Mouse (Mus musculus): ENCODE results near the gene Hspa1b. TPM values are rescaled to one million over a fixed set of nuclear protein-coding genes. Genes with fewer than 3 reads are reported as not detected.

Gene Hspa1b
- polyA plus RNA-seq, 1 experiment from 2014 or later, result 0.54 TPM

- no peak overlapping the region for H3K4me3 ChIP-seq (ENCODE audit: low read length)
- peaks cover 30% of the 10 kb centered on the region for H3K36me3 ChIP-seq (ENCODE audit: control insufficient read depth, insufficient read depth, low read length)
- no peak for ATAC-seq (ENCODE audit: low FRiP score, low TSS enrichment)
- no peaks in the 10 kb centered on the region for H3K9me3 ChIP-seq (ENCODE audit: control insufficient read depth, low read length)
- H3K27ac ChIP-seq (ENCODE audit: low read depth, low read length), result no peak overlapping the region
- no peak overlapping the region for H3K4me2 ChIP-seq (replicated peaks; ENCODE audit: low read depth, low read length)
- 79% methylated on average over 2 of the region's 2 CpGs for WGBS
- H3K4me1 ChIP-seq (ENCODE audit: control insufficient read depth, insufficient read depth, low read length), result peaks cover 8% of the 10 kb centered on the region; the same call in 1 of the 2 replicates
- H3K9ac ChIP-seq (ENCODE audit: low read depth, low read length), result no peak overlapping the region
- no peaks in the 10 kb centered on the region for H3K27me3 ChIP-seq (ENCODE audit: control insufficient read depth, insufficient read depth, low read length)
Measured at GRCm38 (mm10) chr17:34984218-34984617, 25.2 kb upstream of the Hspa1b start.

- WGBS, result under 1% methylated on average over 15 of the region's 15 CpGs
- peaks cover 20% of the 10 kb centered on the region for H3K36me3 ChIP-seq (ENCODE audit: control insufficient read depth, insufficient read depth, low read length)
- H3K4me3 ChIP-seq (ENCODE audit: low read length), result peak overlapping the region; percentile 84
- no peaks in the 10 kb centered on the region for H3K9me3 ChIP-seq (ENCODE audit: control insufficient read depth, low read length)
- peak overlapping the region; percentile 99 for H3K27ac ChIP-seq (ENCODE audit: low read depth, low read length)
- peak overlapping the region; percentile 71 for H3K4me2 ChIP-seq (replicated peaks; ENCODE audit: low read depth, low read length)
- H3K27me3 ChIP-seq (ENCODE audit: control insufficient read depth, insufficient read depth, low read length), result no peaks in the 10 kb centered on the region
- no peak; the same call in 1 of the 2 replicates for ATAC-seq (ENCODE audit: low FRiP score, low TSS enrichment)
- peaks cover 8% of the 10 kb centered on the region; the same call in 1 of the 2 replicates for H3K4me1 ChIP-seq (ENCODE audit: control insufficient read depth, insufficient read depth, low read length)
- peak overlapping the region; percentile 94 for H3K9ac ChIP-seq (ENCODE audit: low read depth, low read length)
Measured at GRCm38 (mm10) chr17:34982328-34982727, 23.3 kb upstream of the Hspa1b start.

GRCm38 (mm10) chr17:34981690-34982180 is 22.7 kb upstream of the Hspa1b start, which contains the start of gene Lsm2:
TSS of gene Lsm2 (plus strand) at chr17:34981862.
- peak within 1 kb of the TSS; percentile 71 for H3K4me2 ChIP-seq (replicated peaks; ENCODE audit: low read depth, low read length)
- 1% methylated on average over 57 of the region's 58 CpGs for WGBS
- H3K36me3 ChIP-seq (ENCODE audit: control insufficient read depth, insufficient read depth, low read length), result peaks cover 19% of the 10 kb centered on the region
- H3K9me3 ChIP-seq (ENCODE audit: control insufficient read depth, low read length), result no peaks in the 10 kb centered on the region
- peak within 1 kb of the TSS; percentile 94 for H3K9ac ChIP-seq (ENCODE audit: low read depth, low read length)
- H3K27me3 ChIP-seq (ENCODE audit: control insufficient read depth, insufficient read depth, low read length), result no peaks in the 10 kb centered on the region
- peak within 1 kb of the TSS; percentile 99 for H3K27ac ChIP-seq (ENCODE audit: low read depth, low read length)
- ATAC-seq (ENCODE audit: low FRiP score, low TSS enrichment), result peak; percentile 95
- H3K4me1 ChIP-seq (ENCODE audit: control insufficient read depth, insufficient read depth, low read length), result peaks cover 8% of the 10 kb centered on the region; the same call in 1 of the 2 replicates
- peak within 1 kb of the TSS; percentile 84 for H3K4me3 ChIP-seq (ENCODE audit: low read length)

- peaks cover 8% of the 10 kb centered on the region for H3K36me3 ChIP-seq (ENCODE audit: control insufficient read depth, insufficient read depth, low read length)
- H3K4me2 ChIP-seq (replicated peaks; ENCODE audit: low read depth, low read length), result peak overlapping the region; percentile 71
- peak overlapping the region; percentile 94; the same call in 1 of the 2 replicates for H3K9ac ChIP-seq (ENCODE audit: low read depth, low read length)
- H3K27me3 ChIP-seq (ENCODE audit: control insufficient read depth, insufficient read depth, low read length), result no peaks in the 10 kb centered on the region
- WGBS, result 23% methylated on average over 2 of the region's 2 CpGs
- no peak for ATAC-seq (ENCODE audit: low FRiP score, low TSS enrichment)
- peak overlapping the region; percentile 99; the same call in 1 of the 2 replicates for H3K27ac ChIP-seq (ENCODE audit: low read depth, low read length)
- H3K4me3 ChIP-seq (ENCODE audit: low read length), result peak overlapping the region; percentile 84
- H3K4me1 ChIP-seq (ENCODE audit: control insufficient read depth, insufficient read depth, low read length), result peaks cover 8% of the 10 kb centered on the region; the same call in 1 of the 2 replicates
- no peaks in the 10 kb centered on the region for H3K9me3 ChIP-seq (ENCODE audit: control insufficient read depth, low read length)
Measured at GRCm38 (mm10) chr17:34980655-34981054, 21.6 kb upstream of the Hspa1b start.

GRCm38 (mm10) chr17:34979631-34980030 is 20.6 kb upstream of the Hspa1b start:
- Histone ChIP-seq H3K4me2 (replicated peaks; ENCODE audit: low read depth, low read length) (no peak overlapping the region), H3K36me3 (ENCODE audit: control insufficient read depth, insufficient read depth, low read length) (no peaks in the 10 kb centered on the region), H3K4me1 (ENCODE audit: control insufficient read depth, insufficient read depth, low read length) (peaks cover 8% of the 10 kb centered on the region; the same call in 1 of the 2 replicates), H3K9ac (ENCODE audit: low read depth, low read length) (no peak overlapping the region), H3K9me3 (ENCODE audit: control insufficient read depth, low read length) (no peaks in the 10 kb centered on the region), H3K27ac (ENCODE audit: low read depth, low read length) (no peak overlapping the region), H3K4me3 (ENCODE audit: low read length) (no peak overlapping the region), H3K27me3 (ENCODE audit: control insufficient read depth, insufficient read depth, low read length) (no peaks in the 10 kb centered on the region)
- WGBS, result 92% methylated on average over 4 of the region's 4 CpGs
- ATAC-seq (ENCODE audit: low FRiP score, low TSS enrichment), result no peak

- H3K4me3 ChIP-seq (ENCODE audit: low read length), result no peak overlapping the region
- H3K4me1 ChIP-seq (ENCODE audit: control insufficient read depth, insufficient read depth, low read length), result peaks cover 8% of the 10 kb centered on the region; the same call in 1 of the 2 replicates
- no peak overlapping the region for H3K9ac ChIP-seq (ENCODE audit: low read depth, low read length)
- 89% methylated on average over 27 of the region's 27 CpGs for WGBS
- H3K27me3 ChIP-seq (ENCODE audit: control insufficient read depth, insufficient read depth, low read length), result no peaks in the 10 kb centered on the region
- ATAC-seq (ENCODE audit: low FRiP score, low TSS enrichment), result no peak
- no peaks in the 10 kb centered on the region for H3K36me3 ChIP-seq (ENCODE audit: control insufficient read depth, insufficient read depth, low read length)
- no peak overlapping the region for H3K4me2 ChIP-seq (replicated peaks; ENCODE audit: low read depth, low read length)
- H3K9me3 ChIP-seq (ENCODE audit: control insufficient read depth, low read length), result no peaks in the 10 kb centered on the region
- H3K27ac ChIP-seq (ENCODE audit: low read depth, low read length), result no peak overlapping the region
Measured at GRCm38 (mm10) chr17:34978239-34978638, 19.2 kb upstream of the Hspa1b start.

GRCm38 (mm10) chr17:34977000-34977399 is 18.0 kb upstream of the Hspa1b start:
- H3K4me3 ChIP-seq (ENCODE audit: low read length), result no peak overlapping the region
- H3K4me2 ChIP-seq (replicated peaks; ENCODE audit: low read depth, low read length), result no peak overlapping the region
- ATAC-seq (ENCODE audit: low FRiP score, low TSS enrichment), result no peak
- no peaks in the 10 kb centered on the region for H3K9me3 ChIP-seq (ENCODE audit: control insufficient read depth, low read length)
- H3K4me1 ChIP-seq (ENCODE audit: control insufficient read depth, insufficient read depth, low read length), result 0 out of 2 replicates have a peak, but pooled peaks cover 5% of the 10 kb centered on the region
- no peak overlapping the region for H3K27ac ChIP-seq (ENCODE audit: low read depth, low read length)
- 91% methylated on average over 20 of the region's 20 CpGs for WGBS
- H3K9ac ChIP-seq (ENCODE audit: low read depth, low read length), result no peak overlapping the region
- no peaks in the 10 kb centered on the region for H3K27me3 ChIP-seq (ENCODE audit: control insufficient read depth, insufficient read depth, low read length)
- no peaks in the 10 kb centered on the region for H3K36me3 ChIP-seq (ENCODE audit: control insufficient read depth, insufficient read depth, low read length)

GRCm38 (mm10) chr17:34975581-34976492 is 16.8 kb upstream of the Hspa1b start:
- Histone ChIP-seq H3K4me1 (ENCODE audit: control insufficient read depth, insufficient read depth, low read length) (0 out of 2 replicates have a peak, but pooled peaks cover 4% of the 10 kb centered on the region), H3K4me2 (replicated peaks; ENCODE audit: low read depth, low read length) (no peak overlapping the region), H3K27ac (ENCODE audit: low read depth, low read length) (no peak overlapping the region), H3K36me3 (ENCODE audit: control insufficient read depth, insufficient read depth, low read length) (no peaks in the 10 kb centered on the region), H3K9me3 (ENCODE audit: control insufficient read depth, low read length) (no peaks in the 10 kb centered on the region), H3K27me3 (ENCODE audit: control insufficient read depth, insufficient read depth, low read length) (no peaks in the 10 kb centered on the region), H3K9ac (ENCODE audit: low read depth, low read length) (no peak overlapping the region), H3K4me3 (ENCODE audit: low read length) (no peak overlapping the region)
- no peak for ATAC-seq (ENCODE audit: low FRiP score, low TSS enrichment)
- 70% methylated on average over 3 of the region's 3 CpGs for WGBS

All from kidney, embryonic 14.5 days (tissue).